Mouse (Mus musculus) intestine, embryonic 14.5 days (tissue): ENCODE data around the gene Kirrel2. TPM values are rescaled to one million over a fixed set of nuclear protein-coding genes. Genes with fewer than 3 reads are reported as not detected.
"Not testable (repeated sequence)": the region's sequence is repeated elsewhere in the genome, so short reads cannot be mapped to it uniquely, and the experiment has no call there.

Experiments used
- ATAC-seq: fragments of 200-750 bp; cut with Nextera tagmentation; replicated peaks from 2 replicates; pipeline ENCODE4 v1.8.0; 2017; ENCODE audit warnings: low read depth, moderate number of reproducible peaks, moderate TSS enrichment, moderate library complexity; ENCODE audit not compliant: low FRiP score, low TSS enrichment
- DNase-seq: peaks from one replicate; pipeline ENCODE4 v3.0.0-alpha.2; 2018; ENCODE audit warnings: low spot score
- H3K27ac ChIP-seq: fragments of 300-500 bp; sonication (generic); 2 replicates; pipeline ENCODE4 v1.5.1; 2014; ENCODE audit warnings: low read depth, mild to moderate bottlenecking, control low read depth
- H3K27me3 ChIP-seq: fragments of 300-500 bp; sonication (generic); replicated peaks from 2 replicates; pipeline ENCODE4 v1.6.1; 2014; ENCODE audit warnings: low read length, control low read depth; ENCODE audit not compliant: control insufficient read depth, insufficient read depth
- H3K36me3 ChIP-seq: fragments of 300-500 bp; sonication (generic); 2 replicates; pipeline ENCODE4 v1.6.1; 2014; ENCODE audit warnings: low read length, control low read depth; ENCODE audit not compliant: control insufficient read depth, insufficient read depth
- H3K4me1 ChIP-seq: fragments of 300-500 bp; sonication (generic); replicated peaks from 2 replicates; pipeline ENCODE4 v1.6.1; 2014; ENCODE audit warnings: low read length, control low read depth, mixed read lengths; ENCODE audit not compliant: control insufficient read depth, insufficient read depth
- H3K4me2 ChIP-seq: fragments of 300-500 bp; sonication (generic); 2 replicates; pipeline ENCODE4 v1.6.1; 2014; ENCODE audit warnings: low read length
- H3K4me3 ChIP-seq: fragments of 300-500 bp; sonication (generic); 2 replicates; pipeline ENCODE4 v1.5.1; 2014; ENCODE audit warnings: low read depth, low read length, control low read depth, mixed read lengths
- H3K9ac ChIP-seq: fragments of 300-500 bp; sonication (generic); 2 replicates; pipeline ENCODE4 v1.6.1; 2014; ENCODE audit warnings: mild to moderate bottlenecking, low read length
- H3K9me3 ChIP-seq: fragments of 300-500 bp; sonication (generic); 2 replicates; pipeline ENCODE4 v1.6.1; 2016; ENCODE audit warnings: low read length, control low read depth; ENCODE audit not compliant: control insufficient read depth
- WGBS: fragments of 180-500 bp; shearing (Covaris S2); extraction: QIAGEN DNeasy Blood & Tissue Kit; methylation state at CpG from one replicate; pipeline ENCODE4 v1.1.7; 2014; 5-methylcytosine and 5-hydroxymethylcytosine counted together
- polyA plus RNA-seq: library from polyadenylated mRNA; unstranded; fragments of >200 nt; fragmentation: Nextera tagmentation; extraction: Ambion mirVana; gene quantifications from 2 replicates; pipeline ENCODE4 v1.2.1, GENCODE M21; 2014

Gene Kirrel2
- polyA plus RNA-seq, result 0.13 and 2.9 TPM in 2 replicates

GRCm38 (mm10) chr7:30457629-30458330 lies at the start of gene Kirrel2, which contains the start of gene Nphs1:
Kirrel2 (minus strand) TSS chr7:30457690.
Nphs1 (plus strand) TSS chr7:30458315.
- DNase-seq (no peak), ATAC-seq (no peak)
- H3K27ac ChIP-seq, result no peak within 1 kb of the TSS
- H3K9ac ChIP-seq, result no peak within 1 kb of the TSS
- WGBS, result 4% methylated on average over 16 of the region's 16 CpGs
- peak within 1 kb of the TSS; percentile 21 for H3K4me3 ChIP-seq
- H3K27me3 ChIP-seq, result peaks cover 98% of the 10 kb centered on the region
- H3K4me1 ChIP-seq, result 0 out of 2 replicates have a peak, but pooled peaks cover 5% of the 10 kb centered on the region
- H3K9me3 ChIP-seq, result no peaks in the 10 kb centered on the region
- H3K4me2 ChIP-seq, result peak within 1 kb of the TSS; percentile 39
- no peaks in the 10 kb centered on the region for H3K36me3 ChIP-seq

- H3K9ac ChIP-seq, H3K4me2 ChIP-seq, ATAC-seq, H3K9me3 ChIP-seq, H3K4me3 ChIP-seq, H3K4me1 ChIP-seq, H3K27ac ChIP-seq, DNase-seq, H3K36me3 ChIP-seq, H3K27me3 ChIP-seq: not testable (repeated sequence)
- WGBS, result 76% methylated on average over 5 of the region's 5 CpGs
Measured at GRCm38 (mm10) chr7:30501159-30501558, 43.7 kb upstream of the Kirrel2 start.

- not testable (repeated sequence) for ATAC-seq, H3K27me3 ChIP-seq, H3K27ac ChIP-seq, H3K9ac ChIP-seq, H3K4me2 ChIP-seq, H3K4me1 ChIP-seq, DNase-seq, H3K4me3 ChIP-seq, H3K36me3 ChIP-seq, H3K9me3 ChIP-seq
- WGBS, result 57% methylated on average over 4 of the region's 5 CpGs
Measured at GRCm38 (mm10) chr7:30495506-30496042, 38.1 kb upstream of the Kirrel2 start.

GRCm38 (mm10) chr7:30493401-30493931 lies 36.0 kb upstream of the Kirrel2 start, which contains the start of gene Prodh2:
Prodh2 (plus strand) TSS chr7:30493622.
- H3K27me3 ChIP-seq, result no peaks in the 10 kb centered on the region
- 0 out of 2 replicates have a peak within 1 kb of the TSS, but pooled peaks have one; percentile 1 for H3K4me2 ChIP-seq
- ATAC-seq, result peak; percentile 28; the same call in 1 of the 2 replicates
- no peak within 1 kb of the TSS for H3K4me3 ChIP-seq
- no peak within 1 kb of the TSS for H3K9ac ChIP-seq
- no peak within 1 kb of the TSS for H3K27ac ChIP-seq
- no peaks in the 10 kb centered on the region for H3K36me3 ChIP-seq
- no peaks in the 10 kb centered on the region for H3K9me3 ChIP-seq
- peak; percentile 61 for DNase-seq
- H3K4me1 ChIP-seq, result no peaks in the 10 kb centered on the region
- 46% methylated on average over 11 of the region's 11 CpGs for WGBS

GRCm38 (mm10) chr7:30492765-30493164 lies 35.3 kb upstream of the Kirrel2 start:
- H3K4me3 ChIP-seq, result no peak overlapping the region
- DNase-seq (peak; percentile 88), ATAC-seq (0 out of 2 replicates have a peak, but pooled peaks have one; percentile 7)
- no peak overlapping the region for H3K27ac ChIP-seq
- no peaks in the 10 kb centered on the region for H3K9me3 ChIP-seq
- no peaks in the 10 kb centered on the region for H3K4me1 ChIP-seq
- H3K27me3 ChIP-seq, result no peaks in the 10 kb centered on the region
- H3K36me3 ChIP-seq, result no peaks in the 10 kb centered on the region
- no peak overlapping the region for H3K9ac ChIP-seq
- H3K4me2 ChIP-seq, result 0 out of 2 replicates have a peak overlapping the region, but pooled peaks have one; percentile 1
- WGBS, result 21% methylated on average over 4 of the region's 4 CpGs

- H3K4me3 ChIP-seq, result no peak overlapping the region
- ATAC-seq, result no peak
- no peaks in the 10 kb centered on the region for H3K36me3 ChIP-seq
- no peaks in the 10 kb centered on the region for H3K9me3 ChIP-seq
- no peaks in the 10 kb centered on the region for H3K4me1 ChIP-seq
- no peak overlapping the region for H3K9ac ChIP-seq
- H3K27ac ChIP-seq, result no peak overlapping the region
- 15% methylated on average over 6 of the region's 6 CpGs for WGBS
- no peak overlapping the region for H3K4me2 ChIP-seq
- DNase-seq, result no peak
- no peaks in the 10 kb centered on the region for H3K27me3 ChIP-seq
Measured at GRCm38 (mm10) chr7:30490957-30491307, 33.4 kb upstream of the Kirrel2 start.

- Histone ChIP-seq H3K9ac (no peak overlapping the region), H3K36me3 (no peaks in the 10 kb centered on the region), H3K4me3 (no peak overlapping the region), H3K27ac (no peak overlapping the region), H3K4me1 (no peaks in the 10 kb centered on the region), H3K4me2 (no peak overlapping the region), H3K27me3 (no peaks in the 10 kb centered on the region), H3K9me3 (no peaks in the 10 kb centered on the region)
- DNase-seq (no peak), ATAC-seq (no peak)
- 33% methylated on average over 16 of the region's 16 CpGs for WGBS
Measured at GRCm38 (mm10) chr7:30490251-30490956, 32.9 kb upstream of the Kirrel2 start.

- no peaks in the 10 kb centered on the region for H3K27me3 ChIP-seq
- 15% methylated on average over 8 of the region's 8 CpGs for WGBS
- H3K36me3 ChIP-seq, result no peaks in the 10 kb centered on the region
- H3K4me1 ChIP-seq, result no peaks in the 10 kb centered on the region
- ATAC-seq, result no peak
- no peak overlapping the region for H3K27ac ChIP-seq
- DNase-seq, result peak; percentile 90
- H3K9ac ChIP-seq, result no peak overlapping the region
- H3K4me2 ChIP-seq, result no peak overlapping the region
- no peaks in the 10 kb centered on the region for H3K9me3 ChIP-seq
- H3K4me3 ChIP-seq, result no peak overlapping the region
Measured at GRCm38 (mm10) chr7:30484250-30484649, 26.8 kb upstream of the Kirrel2 start.
